Mouse (Mus musculus) lung, embryonic 16.5 days (tissue): Measurements from ENCODE around the gene Foxa2. TPM values are rescaled to one million over a fixed set of nuclear protein-coding genes. Genes with fewer than 3 reads are reported as not detected.
A peak's percentile ranks its signal among the peaks of the same experiment; 100 is the strongest.

Experiments
- ATAC-seq: fragments of 200-750 bp; cut with Nextera tagmentation; 2 replicates; pipeline ENCODE4 v1.8.0; 2017; ENCODE audit warnings: low read depth, mild to moderate bottlenecking, moderate library complexity
- H3K27ac ChIP-seq: fragments of 300-500 bp; sonication (generic); 2 replicates; pipeline ENCODE4 v1.5.1; 2014; ENCODE audit warnings: mild to moderate bottlenecking, control low read depth, low read length
- H3K27me3 ChIP-seq: fragments of 300-500 bp; sonication (generic); 2 replicates; pipeline ENCODE4 v1.6.1; 2014; ENCODE audit warnings: low read depth, low read length, mixed read lengths; ENCODE audit not compliant: control insufficient read depth, insufficient read depth
- H3K36me3 ChIP-seq: fragments of 300-500 bp; sonication (generic); 2 replicates; pipeline ENCODE4 v1.6.1; 2014; ENCODE audit warnings: low read length; ENCODE audit not compliant: control insufficient read depth, insufficient read depth
- H3K4me1 ChIP-seq: fragments of 300-500 bp; sonication (generic); replicated peaks from 2 replicates; pipeline ENCODE4 v1.6.1; 2014; ENCODE audit warnings: low read length, mixed read lengths; ENCODE audit not compliant: control insufficient read depth, insufficient read depth
- H3K4me2 ChIP-seq: fragments of 300-500 bp; sonication (generic); 2 replicates; pipeline ENCODE4 v1.6.1; 2014; ENCODE audit warnings: low read depth, low read length, control low read depth
- H3K4me3 ChIP-seq: fragments of 300-500 bp; sonication (generic); 2 replicates; pipeline ENCODE4 v1.5.1; 2014; ENCODE audit warnings: mild to moderate bottlenecking, low read length, control low read depth
- H3K9ac ChIP-seq: fragments of 300-500 bp; sonication (generic); 2 replicates; pipeline ENCODE4 v1.6.1; 2014; ENCODE audit warnings: low read length, control low read depth
- H3K9me3 ChIP-seq: fragments of 300-500 bp; sonication (generic); 2 replicates; pipeline ENCODE4 v1.6.1; 2016; ENCODE audit warnings: low read length; ENCODE audit not compliant: control insufficient read depth
- WGBS: fragments of 180-500 bp; shearing (Covaris S2); extraction: QIAGEN DNeasy Blood & Tissue Kit; methylation state at CpG from one replicate; pipeline ENCODE4 v1.1.7; 2014; 5-methylcytosine and 5-hydroxymethylcytosine counted together
- polyA plus RNA-seq: library from polyadenylated mRNA; unstranded; fragments of >200 nt; fragmentation: Nextera tagmentation; extraction: Ambion mirVana; gene quantifications from 2 replicates; pipeline ENCODE4 v1.2.1, GENCODE M21; 2015

The Foxa2 gene
- polyA plus RNA-seq, 1 experiment from 2014 or later, result 38.1 TPM

DNA sequence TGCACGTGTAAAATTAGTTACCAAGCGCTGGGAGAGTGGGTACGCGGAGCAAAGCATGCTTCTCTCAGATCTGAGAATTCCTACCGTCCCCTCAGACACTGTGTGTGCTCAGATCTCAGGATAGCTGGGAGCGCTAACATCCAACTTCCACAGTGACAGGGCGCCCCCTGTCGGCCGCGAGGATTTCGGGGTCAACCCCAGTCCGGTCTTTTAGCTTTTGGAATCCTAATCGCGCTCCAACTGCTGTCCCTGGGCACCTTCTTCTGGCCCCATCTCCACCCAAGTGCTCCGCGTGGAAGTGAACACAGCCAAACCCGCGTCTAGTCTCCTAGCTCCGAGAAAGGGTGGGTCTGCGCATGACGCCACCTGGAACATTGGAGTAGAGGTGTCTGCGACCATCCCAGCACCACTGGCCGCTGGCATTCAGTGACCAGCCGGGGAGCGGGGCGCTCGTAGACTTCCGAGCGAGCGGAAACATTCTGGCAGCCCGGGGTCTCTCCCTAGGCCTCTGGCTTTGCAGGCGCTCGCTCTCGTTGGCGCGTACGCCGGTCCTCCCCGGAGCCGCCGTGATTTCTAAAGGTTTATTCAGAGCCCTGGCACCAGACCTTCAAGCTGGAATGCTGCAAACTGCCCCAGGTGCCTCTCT, 1.8 kb upstream of the Foxa2 start:
- H3K4me2 ChIP-seq, result peak overlapping the region; percentile 56
- H3K9me3 ChIP-seq, result no peaks in the 10 kb centered on the region
- no peaks in the 10 kb centered on the region for H3K36me3 ChIP-seq
- peaks cover 7% of the 10 kb centered on the region for H3K4me1 ChIP-seq
- WGBS, result under 1% methylated on average over 41 of the region's 41 CpGs
- H3K4me3 ChIP-seq, result peak overlapping the region; percentile 49
- H3K27me3 ChIP-seq, result peaks cover 67% of the 10 kb centered on the region
- peak overlapping the region; percentile 69 for H3K27ac ChIP-seq
- ATAC-seq, result peak; percentile 44
- H3K9ac ChIP-seq, result peak overlapping the region; percentile 63

DNA sequence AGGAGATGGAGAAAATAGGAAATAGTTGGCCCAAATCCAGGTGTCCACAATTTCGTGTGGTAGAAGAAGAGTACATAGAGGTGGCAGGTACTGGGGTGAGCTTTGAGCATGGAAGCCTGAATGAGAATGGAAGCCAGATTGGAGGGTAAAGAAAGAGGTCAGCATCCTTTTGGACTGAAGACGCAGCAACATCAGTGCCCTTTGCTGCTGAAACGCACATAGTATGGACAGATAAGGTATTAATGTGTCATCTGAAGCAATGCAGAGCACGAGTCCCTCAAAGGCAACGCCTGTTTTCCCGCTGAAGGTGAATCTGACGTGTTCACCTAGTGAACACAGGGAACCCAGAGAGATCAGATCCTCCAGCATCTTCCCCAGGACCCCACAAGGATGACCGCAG, 842 bp upstream of the Foxa2 start:
- H3K4me1 ChIP-seq, result peaks cover 7% of the 10 kb centered on the region
- H3K27ac ChIP-seq, result no peak overlapping the region; the same call in 1 of the 2 replicates
- WGBS, result 13% methylated on average over 8 of the region's 8 CpGs
- H3K4me2 ChIP-seq, result peak overlapping the region; percentile 56
- H3K4me3 ChIP-seq, result peak overlapping the region; percentile 49
- H3K27me3 ChIP-seq, result peaks cover 73% of the 10 kb centered on the region
- no peaks in the 10 kb centered on the region for H3K9me3 ChIP-seq
- no peak for ATAC-seq
- no peaks in the 10 kb centered on the region for H3K36me3 ChIP-seq
- H3K9ac ChIP-seq, result no peak overlapping the region

DNA sequence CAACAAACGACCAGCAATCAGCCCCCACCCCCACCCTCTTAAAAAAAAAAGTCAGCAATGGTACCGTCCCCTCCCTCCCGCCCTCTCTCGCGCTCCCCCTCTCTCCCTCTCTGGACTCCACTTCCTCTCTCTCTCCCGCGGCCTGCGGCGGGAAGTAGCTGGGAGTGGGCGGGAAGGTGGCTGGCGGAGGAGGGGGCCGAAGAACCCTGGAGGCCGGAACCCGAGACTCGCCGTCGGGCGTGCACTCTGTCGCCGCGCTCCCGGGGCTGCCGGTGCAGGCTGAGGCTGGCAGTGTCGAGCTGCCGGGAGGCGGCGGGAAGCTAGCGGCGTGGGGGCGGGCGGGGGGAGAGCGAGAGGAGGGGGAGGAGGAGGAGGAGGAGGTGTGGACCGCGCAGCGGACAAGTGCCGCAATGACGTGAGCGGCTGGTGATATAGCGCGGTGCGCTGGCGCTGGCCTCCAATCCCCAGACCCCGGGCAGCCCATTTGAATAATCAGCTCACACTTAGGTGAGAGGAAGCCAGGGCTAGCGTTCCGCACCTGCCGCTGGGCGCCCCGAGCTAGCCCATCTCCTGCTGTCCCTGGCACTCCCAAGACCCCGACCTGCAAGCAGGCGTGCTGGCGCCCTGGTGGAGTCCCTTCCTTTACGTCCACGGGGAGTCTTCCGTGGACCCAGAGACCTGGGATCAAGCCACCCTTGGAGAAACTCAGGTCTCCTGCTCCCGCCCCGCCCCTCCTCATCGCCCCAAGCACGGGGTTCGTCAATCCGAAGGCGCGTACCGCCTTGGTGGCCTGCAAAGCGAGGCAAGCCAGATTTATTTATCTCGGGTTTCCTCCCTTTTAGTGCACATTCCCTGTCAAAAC, 601 bp downstream of the Foxa2 start:
- H3K9me3 ChIP-seq, result no peaks in the 10 kb centered on the region
- H3K27ac ChIP-seq, result peak overlapping the region; percentile 98
- peaks cover 77% of the 10 kb centered on the region for H3K27me3 ChIP-seq
- peak overlapping the region; percentile 59 for H3K4me3 ChIP-seq
- ATAC-seq, result peak; percentile 83
- H3K9ac ChIP-seq, result peak overlapping the region; percentile 79
- under 1% methylated on average over 60 of the region's 65 CpGs for WGBS
- H3K36me3 ChIP-seq, result no peaks in the 10 kb centered on the region
- H3K4me2 ChIP-seq, result peak overlapping the region; percentile 56
- peaks cover 7% of the 10 kb centered on the region for H3K4me1 ChIP-seq

DNA sequence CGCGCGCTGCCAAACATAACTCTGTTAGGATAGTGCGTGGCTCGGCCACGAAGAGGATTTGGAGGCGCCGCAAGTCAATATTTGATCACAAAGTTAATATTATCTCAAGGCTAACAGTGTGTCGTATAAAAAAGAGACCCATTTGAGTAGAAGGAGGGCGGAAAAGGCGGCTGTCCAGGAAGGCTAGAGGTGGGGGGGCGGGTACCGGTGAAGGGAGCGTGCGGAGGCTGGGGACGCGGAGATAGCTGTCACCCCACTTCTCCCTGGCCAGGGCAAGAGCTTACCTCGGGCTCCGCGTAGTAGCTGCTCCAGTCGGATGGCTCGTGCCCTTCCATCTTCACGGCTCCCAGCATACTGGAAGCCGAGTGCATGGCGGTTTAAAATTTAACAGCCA, 1.2 kb downstream of the Foxa2 start:
- H3K9ac ChIP-seq, result peak overlapping the region; percentile 79
- peak overlapping the region; percentile 59 for H3K4me3 ChIP-seq
- H3K9me3 ChIP-seq, result no peaks in the 10 kb centered on the region
- peak overlapping the region; percentile 98 for H3K27ac ChIP-seq
- peaks cover 80% of the 10 kb centered on the region for H3K27me3 ChIP-seq
- WGBS, result 0% methylated on average over 25 of the region's 25 CpGs
- peaks cover 7% of the 10 kb centered on the region for H3K4me1 ChIP-seq
- peak overlapping the region; percentile 56 for H3K4me2 ChIP-seq
- ATAC-seq, result peak; percentile 43
- no peaks in the 10 kb centered on the region for H3K36me3 ChIP-seq

DNA sequence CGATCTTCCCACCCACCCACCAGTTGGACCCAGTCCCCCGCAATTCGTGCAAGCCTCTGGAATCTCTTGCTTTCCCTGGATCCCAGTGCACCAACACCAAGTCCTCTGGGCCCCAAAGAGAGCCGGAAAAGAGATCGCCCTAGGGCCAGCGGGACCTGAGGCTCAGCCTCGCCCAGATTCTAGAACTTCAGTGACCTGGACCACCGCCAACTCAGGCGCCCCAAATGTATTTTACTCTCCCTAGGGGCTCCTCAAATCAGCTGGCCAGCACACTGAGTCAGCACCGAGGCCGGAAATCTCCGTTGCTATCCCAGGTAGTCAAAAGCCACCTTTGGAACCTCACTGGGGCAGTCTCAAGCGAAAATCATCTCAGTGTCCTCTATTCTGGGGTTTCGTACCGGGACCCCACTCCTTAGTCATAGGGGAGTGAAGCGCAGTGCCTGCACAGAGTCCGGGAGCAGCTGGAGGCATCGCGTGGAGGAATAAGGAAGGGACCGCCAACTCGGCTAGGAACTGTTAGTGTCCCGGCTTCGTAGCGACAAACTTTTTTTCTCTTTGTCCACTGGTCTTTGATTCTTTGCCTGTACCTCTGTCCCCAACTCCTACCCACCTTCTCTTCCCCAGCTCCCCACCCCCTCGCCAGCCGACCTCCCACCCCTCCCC, 1.8 kb downstream of the Foxa2 start:
- H3K36me3 ChIP-seq, result no peaks in the 10 kb centered on the region
- H3K27ac ChIP-seq, result peak overlapping the region; percentile 98
- H3K4me3 ChIP-seq, result peak overlapping the region; percentile 59
- under 1% methylated on average over 26 of the region's 26 CpGs for WGBS
- peaks cover 77% of the 10 kb centered on the region for H3K27me3 ChIP-seq
- peaks cover 7% of the 10 kb centered on the region for H3K4me1 ChIP-seq
- ATAC-seq, result no peak
- peak overlapping the region; percentile 56 for H3K4me2 ChIP-seq
- H3K9ac ChIP-seq, result peak overlapping the region; percentile 79
- no peaks in the 10 kb centered on the region for H3K9me3 ChIP-seq

DNA sequence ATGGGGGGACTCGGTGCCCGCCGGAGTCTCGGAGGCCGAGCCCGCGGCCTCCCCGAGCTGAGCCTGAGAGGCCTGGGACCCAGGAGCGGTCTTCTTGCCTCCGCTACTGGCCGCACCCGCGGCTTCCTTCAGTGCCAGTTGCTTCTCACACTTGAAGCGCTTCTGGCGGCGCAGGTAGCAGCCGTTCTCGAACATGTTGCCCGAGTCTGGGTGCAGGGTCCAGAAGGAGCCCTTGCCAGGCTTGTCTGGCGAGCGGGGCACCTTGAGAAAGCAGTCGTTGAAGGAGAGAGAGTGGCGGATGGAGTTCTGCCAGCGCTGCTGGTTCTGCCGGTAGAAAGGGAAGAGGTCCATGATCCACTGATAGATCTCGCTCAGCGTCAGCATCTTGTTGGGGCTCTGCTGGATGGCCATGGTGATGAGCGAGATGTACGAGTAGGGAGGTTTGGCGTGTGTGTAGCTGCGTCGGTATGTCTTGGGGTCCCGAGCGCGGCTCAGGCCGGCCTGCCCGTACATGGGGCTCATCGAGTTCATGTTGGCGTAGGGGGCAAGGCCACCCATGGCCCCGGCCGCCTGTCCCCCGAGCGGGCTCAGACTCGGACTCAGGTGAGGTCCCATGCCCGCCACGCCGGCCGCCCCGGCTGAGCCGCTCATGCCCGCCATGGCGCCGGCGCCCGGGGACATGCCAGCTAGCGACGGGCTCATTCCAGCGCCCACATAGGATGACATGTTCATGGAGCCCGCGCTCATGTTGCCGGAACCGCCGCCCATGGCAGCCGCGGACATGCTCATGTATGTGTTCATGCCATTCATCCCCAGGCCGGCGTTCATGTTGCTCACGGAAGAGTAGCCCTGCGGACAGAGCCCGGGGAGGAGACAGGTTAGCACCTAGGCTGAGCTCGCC, 2.5 kb downstream of the Foxa2 start:
- H3K4me2 ChIP-seq, result peak overlapping the region; percentile 48
- ATAC-seq, result no peak
- peaks cover 7% of the 10 kb centered on the region for H3K4me1 ChIP-seq
- no peaks in the 10 kb centered on the region for H3K9me3 ChIP-seq
- peak overlapping the region; percentile 79 for H3K9ac ChIP-seq
- H3K27ac ChIP-seq, result peak overlapping the region; percentile 98
- H3K27me3 ChIP-seq, result peaks cover 81% of the 10 kb centered on the region
- H3K4me3 ChIP-seq, result peak overlapping the region; percentile 59
- H3K36me3 ChIP-seq, result no peaks in the 10 kb centered on the region
- 1% methylated on average over 71 of the region's 71 CpGs for WGBS

DNA sequence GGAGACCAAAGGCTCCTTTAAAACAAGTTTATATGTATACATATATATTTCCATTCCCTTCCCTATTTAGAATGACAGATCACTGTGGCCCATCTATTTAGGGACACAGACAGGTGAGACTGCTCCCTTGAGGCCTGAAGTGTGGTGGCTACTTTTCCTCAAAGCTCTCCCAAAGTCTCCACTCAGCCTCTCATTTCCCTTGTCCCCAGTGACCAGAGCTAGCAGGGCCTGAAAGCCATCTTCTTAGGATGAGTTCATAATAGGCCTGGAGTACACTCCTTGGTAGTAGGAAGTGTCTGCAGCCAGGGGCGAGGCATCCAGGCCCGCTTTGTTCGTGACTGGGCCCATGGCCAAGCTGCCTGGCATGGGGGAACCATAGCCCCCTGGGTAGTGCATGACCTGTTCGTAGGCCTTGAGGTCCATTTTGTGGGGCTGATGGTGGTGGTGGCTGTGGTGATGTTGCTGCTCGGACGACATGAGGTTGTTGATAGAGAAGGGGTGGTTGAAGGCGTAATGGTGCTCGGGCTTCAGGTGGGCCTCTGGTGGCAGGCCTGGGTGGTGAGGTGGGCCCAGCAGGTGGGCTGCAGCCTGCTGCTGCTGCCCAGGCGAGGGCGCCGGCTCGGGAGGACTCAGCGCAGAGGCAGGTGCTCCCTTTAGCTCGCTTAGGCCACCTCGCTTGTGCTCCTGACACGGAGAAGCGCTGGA, 3.3 kb downstream of the Foxa2 start:
- H3K9me3 ChIP-seq, result no peaks in the 10 kb centered on the region
- no peak for ATAC-seq
- H3K4me1 ChIP-seq, result peaks cover 7% of the 10 kb centered on the region
- peak overlapping the region; percentile 59 for H3K4me3 ChIP-seq
- H3K36me3 ChIP-seq, result no peaks in the 10 kb centered on the region
- H3K27me3 ChIP-seq, result peaks cover 75% of the 10 kb centered on the region
- peak overlapping the region; percentile 79 for H3K9ac ChIP-seq
- H3K4me2 ChIP-seq, result peak overlapping the region; percentile 48
- peak overlapping the region; percentile 98 for H3K27ac ChIP-seq
- 10% methylated on average over 17 of the region's 17 CpGs for WGBS

DNA sequence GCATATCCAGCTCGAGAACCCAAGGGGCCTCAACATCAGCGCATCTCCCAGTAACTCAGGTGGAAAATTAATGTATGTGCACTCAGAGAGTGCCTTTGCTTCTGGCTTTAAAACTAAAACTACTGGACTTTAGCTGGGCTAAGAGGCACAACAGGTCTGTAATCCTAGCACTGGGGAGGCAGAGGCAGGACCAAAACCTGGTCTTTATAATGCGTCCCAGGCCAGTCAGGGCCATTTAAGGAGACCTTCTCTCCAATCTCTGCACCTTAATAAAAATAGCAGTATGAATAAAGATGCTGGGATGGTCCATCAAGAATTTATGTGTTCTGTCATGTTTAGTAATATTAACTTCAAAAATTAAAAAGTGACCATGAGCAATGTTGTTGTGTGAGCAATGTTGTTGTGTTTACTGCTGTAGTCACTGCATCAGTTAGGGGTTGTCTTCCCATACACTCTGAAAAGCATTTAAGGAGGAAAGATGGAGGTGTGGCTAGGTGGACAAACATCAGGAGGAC, 4.6 kb downstream of the Foxa2 start:
- peak overlapping the region; percentile 79 for H3K9ac ChIP-seq
- peaks cover 72% of the 10 kb centered on the region for H3K27me3 ChIP-seq
- 0 out of 2 replicates have a peak, but pooled peaks cover 3% of the 10 kb centered on the region for H3K4me1 ChIP-seq
- peak overlapping the region; percentile 94 for H3K27ac ChIP-seq
- H3K4me2 ChIP-seq, result peak overlapping the region; percentile 48
- H3K9me3 ChIP-seq, result no peaks in the 10 kb centered on the region
- 16% methylated on average over 3 of the region's 3 CpGs for WGBS
- peak overlapping the region; percentile 59 for H3K4me3 ChIP-seq
- H3K36me3 ChIP-seq, result no peaks in the 10 kb centered on the region
- ATAC-seq, result no peak
